Mouse (Mus musculus) heart, embryonic 14.5 days (tissue): ENCODE data around the gene Camk2g. TPM values are rescaled to one million over a fixed set of nuclear protein-coding genes. Genes with fewer than 3 reads are reported as not detected.

ENCODE experiments used
- ATAC-seq: fragments of 200-750 bp; cut with Nextera tagmentation; 2 replicates; pipeline ENCODE4 v1.8.0; 2017; ENCODE audit warnings: low read depth, moderate TSS enrichment; ENCODE audit not compliant: insufficient number of reproducible peaks, insufficient read depth, low FRiP score
- H3K27ac ChIP-seq, 2 experiments: fragments of 200-500 bp in 1 of 2; fragments of 300-500 bp in 1 of 2; sonication (generic) in 1 of 2; replicated peaks in 1 of 2; 2 replicates each; pipeline ENCODE4 v1.5.1; 2012 to 2014; ENCODE audit warnings: low read depth in 2 of 2, low read length in 2 of 2, control low read depth in 1 of 2, mild to moderate bottlenecking in 1 of 2, mixed read lengths in 1 of 2; ENCODE audit not compliant: control insufficient read depth in 1 of 2, insufficient read depth in 1 of 2
- H3K27me3 ChIP-seq: fragments of 300-500 bp; sonication (generic); 2 replicates; pipeline ENCODE4 v1.6.1; 2014; ENCODE audit warnings: mild to moderate bottlenecking, low read length, control low read depth; ENCODE audit not compliant: control insufficient read depth, insufficient read depth
- H3K36me3 ChIP-seq: fragments of 300-500 bp; sonication (generic); 2 replicates; pipeline ENCODE4 v1.6.1; 2014; ENCODE audit warnings: mild to moderate bottlenecking, control low read depth, low read length, mixed read lengths; ENCODE audit not compliant: control insufficient read depth, insufficient read depth
- H3K4me1 ChIP-seq, 2 experiments: fragments of 200-500 bp in 1 of 2; fragments of 300-500 bp in 1 of 2; sonication (generic) in 1 of 2; 2 replicates each; pipeline ENCODE4 v1.6.1; 2012 to 2014; ENCODE audit warnings: low read length in 2 of 2, control low read depth in 1 of 2, mixed read lengths in 1 of 2; ENCODE audit not compliant: control insufficient read depth in 2 of 2, insufficient read depth in 2 of 2
- H3K4me2 ChIP-seq: fragments of 300-500 bp; sonication (generic); 2 replicates; pipeline ENCODE4 v1.6.1; 2014; ENCODE audit warnings: mild to moderate bottlenecking, low read length
- H3K4me3 ChIP-seq, 2 experiments: fragments of 200-500 bp in 1 of 2; fragments of 300-500 bp in 1 of 2; sonication (generic) in 1 of 2; 2 replicates each; pipeline ENCODE4 v1.5.1; 2012 to 2014; ENCODE audit warnings: low read length in 2 of 2, mild to moderate bottlenecking in 2 of 2, control low read depth in 1 of 2, low read depth in 1 of 2, moderate library complexity in 1 of 2; ENCODE audit not compliant: control insufficient read depth in 1 of 2, insufficient read depth in 1 of 2
- H3K9ac ChIP-seq: fragments of 300-500 bp; sonication (generic); 2 replicates; pipeline ENCODE4 v1.6.1; 2014; ENCODE audit warnings: mild to moderate bottlenecking, low read length
- H3K9me3 ChIP-seq: fragments of 300-500 bp; sonication (generic); 2 replicates; pipeline ENCODE4 v1.6.1; 2016; ENCODE audit warnings: low read length, control low read depth; ENCODE audit not compliant: control insufficient read depth
- WGBS: fragments of 180-500 bp; shearing (Covaris S2); extraction: QIAGEN DNeasy Blood & Tissue Kit; methylation state at CpG from one replicate; pipeline ENCODE4 v1.1.7; 2014; 5-methylcytosine and 5-hydroxymethylcytosine counted together
- polyA plus RNA-seq: library from polyadenylated mRNA; unstranded; fragments of >200 nt; fragmentation: Nextera tagmentation; extraction: Ambion mirVana; gene quantifications from 2 replicates; pipeline ENCODE4 v1.2.1, GENCODE M21; 2014

Gene Camk2g
- polyA plus RNA-seq, 1 experiment from 2014 or later: 64.0 TPM

GRCm38 (mm10) chr14:20833525-20833924 lies 39.6 kb upstream of the Camk2g start:
- no peaks in the 10 kb centered on the region for H3K27me3 ChIP-seq
- no peak overlapping the region for H3K4me3 ChIP-seq
- H3K4me1 ChIP-seq: peaks cover 2 to 19% of the 10 kb centered on the region in 2 experiments; a peak in 3 of 4 replicates
- H3K9me3 ChIP-seq: no peaks in the 10 kb centered on the region
- H3K9ac ChIP-seq: no peak overlapping the region
- ATAC-seq: no peak
- no peak overlapping the region for H3K4me2 ChIP-seq
- no peaks in the 10 kb centered on the region for H3K36me3 ChIP-seq
- 89% methylated on average over 4 of the region's 4 CpGs for WGBS
- no peak overlapping the region for H3K27ac ChIP-seq

GRCm38 (mm10) chr14:20831915-20832314 lies 38.0 kb upstream of the Camk2g start:
- Histone ChIP-seq H3K9me3 (no peaks in the 10 kb centered on the region), H3K4me2 (no peak overlapping the region), H3K36me3 (no peaks in the 10 kb centered on the region), H3K27ac (no peak overlapping the region), H3K4me3 (no peak overlapping the region), H3K9ac (no peak overlapping the region), H3K4me1 (peaks cover 2 to 16% of the 10 kb centered on the region in 2 experiments; a peak in 3 of 4 replicates), H3K27me3 (no peaks in the 10 kb centered on the region)
- ATAC-seq: no peak
- WGBS: 42% methylated on average over 1 of the region's 1 CpGs

GRCm38 (mm10) chr14:20831141-20831910 lies 37.4 kb upstream of the Camk2g start:
- H3K4me3 ChIP-seq: no peak overlapping the region
- H3K36me3 ChIP-seq: no peaks in the 10 kb centered on the region
- H3K4me1 ChIP-seq: peaks cover 2 to 13% of the 10 kb centered on the region in 2 experiments; a peak in 3 of 4 replicates
- no peak overlapping the region for H3K4me2 ChIP-seq
- H3K27me3 ChIP-seq: no peaks in the 10 kb centered on the region
- no peak overlapping the region for H3K9ac ChIP-seq
- ATAC-seq: no peak
- no peaks in the 10 kb centered on the region for H3K9me3 ChIP-seq
- WGBS: 50% methylated on average over 9 of the region's 9 CpGs
- H3K27ac ChIP-seq: no peak overlapping the region

GRCm38 (mm10) chr14:20829523-20830366 lies 35.9 kb upstream of the Camk2g start:
- Histone ChIP-seq H3K4me3 (no peak overlapping the region), H3K9me3 (no peaks in the 10 kb centered on the region), H3K36me3 (no peaks in the 10 kb centered on the region), H3K27ac (peak overlapping the region in 1 of 2 experiments; percentile 45; a peak in 1 of 4 replicates), H3K27me3 (no peaks in the 10 kb centered on the region), H3K4me1 (peaks cover 2 to 10% of the 10 kb centered on the region in 2 experiments; a peak in 3 of 4 replicates), H3K4me2 (no peak overlapping the region), H3K9ac (no peak overlapping the region)
- no peak for ATAC-seq
- 75% methylated on average over 12 of the region's 12 CpGs for WGBS

- Histone ChIP-seq H3K27me3 (no peaks in the 10 kb centered on the region), H3K9me3 (no peaks in the 10 kb centered on the region)
- 89% methylated on average over 3 of the region's 3 CpGs for WGBS
Measured at GRCm38 (mm10) chr14:20828524-20828923, 34.6 kb upstream of the Camk2g start.

GRCm38 (mm10) chr14:20827491-20827890 lies 33.6 kb upstream of the Camk2g start:
- 88% methylated on average over 5 of the region's 5 CpGs for WGBS
- H3K36me3 ChIP-seq: no peaks in the 10 kb centered on the region

More at GRCm38 (mm10) chr14:20828524-20828923, 34.6 kb upstream of the Camk2g start:
- no peak for ATAC-seq
- Histone ChIP-seq H3K36me3 (no peaks in the 10 kb centered on the region), H3K4me3 (no peak overlapping the region), H3K27ac (no peak overlapping the region), H3K4me2 (no peak overlapping the region), H3K9ac (no peak overlapping the region), H3K4me1 (peaks cover 2 to 10% of the 10 kb centered on the region in 2 experiments; a peak in 3 of 4 replicates)

GRCm38 (mm10) chr14:20827061-20827460 lies 33.2 kb upstream of the Camk2g start:
- WGBS: 79% methylated on average over 8 of the region's 8 CpGs
- peaks cover 2 to 10% of the 10 kb centered on the region in 2 experiments; a peak in 3 of 4 replicates for H3K4me1 ChIP-seq
- no peak overlapping the region for H3K27ac ChIP-seq
- H3K9me3 ChIP-seq: no peaks in the 10 kb centered on the region
- H3K4me2 ChIP-seq: no peak overlapping the region
- no peak for ATAC-seq
- no peak overlapping the region for H3K4me3 ChIP-seq
- H3K36me3 ChIP-seq: no peaks in the 10 kb centered on the region
- no peak overlapping the region for H3K9ac ChIP-seq
- no peaks in the 10 kb centered on the region for H3K27me3 ChIP-seq

More at GRCm38 (mm10) chr14:20827491-20827890, 33.6 kb upstream of the Camk2g start:
- peaks cover 2 to 10% of the 10 kb centered on the region in 2 experiments; a peak in 3 of 4 replicates for H3K4me1 ChIP-seq
- no peak for ATAC-seq
- H3K4me2 ChIP-seq: no peak overlapping the region
- H3K4me3 ChIP-seq: no peak overlapping the region
- H3K9me3 ChIP-seq: no peaks in the 10 kb centered on the region
- H3K27ac ChIP-seq: no peak overlapping the region
- H3K9ac ChIP-seq: no peak overlapping the region
- no peaks in the 10 kb centered on the region for H3K27me3 ChIP-seq
